Mouse (Mus musculus) G1E (cell line): ENCODE measurements at regions not wholly inside any gene's neighbourhood (a gene's known extent, or its start where the extent isn't known, plus 50 kb on each side); places are given as distances from the start of the nearest gene placed in this dataset.
"Not testable (repeated sequence)": the region's sequence is repeated elsewhere in the genome, so short reads cannot be mapped to it uniquely, and the experiment has no call there.

Experiments
- CTCF ChIP-seq: IDR thresholded peaks from 2 replicates; pipeline ENCODE4 v1.5.1; 2012; ENCODE audit warnings: low read depth, low read length, inconsistent platforms, mixed read lengths
- GATA1 ChIP-seq: IDR thresholded peaks from 2 replicates; pipeline ENCODE4 v1.6.1; 2012; ENCODE audit warnings: borderline replicate concordance, low read length, inconsistent platforms, mixed read lengths
- TAL1 ChIP-seq: conservative IDR thresholded peaks from 2 replicates; pipeline ENCODE4 v1.6.1; 2012; ENCODE audit warnings: low read depth, low read length, inconsistent platforms, mixed read lengths

GRCm38 (mm10) chr4:146270119-146270747, 113.6 kb downstream of the Zfp600 start:
- not testable (repeated sequence) for TF ChIP-seq GATA1, CTCF, TAL1
